Mouse (Mus musculus): ENCODE measurements around the gene Asb6.

The Asb6 gene

DNA sequence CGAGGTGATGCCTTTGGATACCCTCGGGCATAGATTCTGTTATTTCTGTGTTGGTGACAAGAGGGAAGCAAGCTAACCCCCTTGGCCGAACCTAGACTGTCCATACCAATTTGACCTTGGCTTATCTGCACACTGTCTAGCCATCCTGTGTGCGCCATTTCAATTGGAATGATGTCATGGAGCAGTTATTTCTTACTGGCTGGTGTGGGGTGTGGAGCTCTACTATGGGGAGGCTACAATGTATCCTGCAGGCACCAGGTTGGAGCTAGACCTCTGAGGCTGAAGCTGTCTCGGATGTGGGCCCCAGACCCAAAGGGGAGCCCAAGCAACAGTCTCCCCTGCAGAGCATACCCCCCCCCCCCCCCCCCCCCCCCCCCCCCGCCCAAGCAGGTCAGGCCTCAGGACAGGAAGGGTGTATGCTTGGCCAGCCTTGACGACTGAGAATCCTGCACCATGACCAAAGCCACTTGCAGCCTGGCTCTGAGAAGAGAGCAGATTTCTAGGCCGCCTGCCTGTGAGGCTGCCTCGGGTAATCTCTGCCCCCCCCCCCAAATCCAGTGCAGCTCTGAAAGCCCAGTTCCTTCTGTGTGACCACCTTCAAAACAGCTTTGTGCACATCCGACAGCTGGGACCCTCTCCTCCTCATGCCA is 4.4 kb upstream of the Asb6 start, which contains the start of gene Prrx2:
Gene Prrx2, plus strand, starts transcription at position 600 of the 650 bp plus-strand sequence.
- DNase-seq (ENCODE audit: low read depth): no peak

DNA sequence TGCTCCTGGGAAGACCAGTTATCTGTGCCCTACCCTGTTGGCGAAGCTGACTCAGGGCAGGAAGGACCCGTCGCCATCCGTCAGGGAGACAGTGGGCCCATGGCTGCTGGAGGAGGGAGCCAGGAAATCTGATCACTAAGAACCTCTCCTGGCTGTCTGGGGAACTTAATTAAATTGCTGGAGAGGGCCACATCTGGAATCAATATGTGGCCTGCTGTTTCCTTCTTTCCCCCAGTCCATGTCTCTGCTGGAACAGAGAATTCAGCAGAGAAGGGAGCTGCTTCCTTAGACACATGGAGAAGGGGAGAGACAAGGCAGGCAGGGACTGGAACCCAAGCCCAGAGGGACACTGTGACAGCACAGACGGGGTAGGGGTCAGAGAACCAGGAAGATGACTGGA is 3.5 kb upstream of the Asb6 start:
- no peak for DNase-seq (ENCODE audit: low read depth)

DNA sequence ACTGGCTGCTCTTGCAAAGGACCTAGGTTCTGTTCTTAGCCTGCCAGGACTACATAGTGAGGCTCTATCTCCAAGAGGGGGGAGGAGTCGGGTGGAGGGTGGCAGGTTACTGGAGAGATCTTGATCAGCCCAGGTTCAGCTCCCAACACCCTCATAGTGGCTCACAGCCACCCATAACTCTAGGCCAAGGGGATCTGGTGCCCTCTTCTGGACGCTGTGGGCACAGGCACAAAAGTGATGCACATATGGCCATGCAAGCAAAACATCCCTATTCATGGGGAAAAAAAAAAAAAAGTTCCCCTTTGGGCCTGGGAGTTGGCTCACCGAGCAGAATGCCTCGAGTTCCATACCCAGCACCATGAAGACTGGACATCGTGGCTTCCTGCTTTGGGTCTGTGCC is 818 bp downstream of the Asb6 start:
- DNase-seq (ENCODE audit: low read depth): peak; percentile 54

DNA sequence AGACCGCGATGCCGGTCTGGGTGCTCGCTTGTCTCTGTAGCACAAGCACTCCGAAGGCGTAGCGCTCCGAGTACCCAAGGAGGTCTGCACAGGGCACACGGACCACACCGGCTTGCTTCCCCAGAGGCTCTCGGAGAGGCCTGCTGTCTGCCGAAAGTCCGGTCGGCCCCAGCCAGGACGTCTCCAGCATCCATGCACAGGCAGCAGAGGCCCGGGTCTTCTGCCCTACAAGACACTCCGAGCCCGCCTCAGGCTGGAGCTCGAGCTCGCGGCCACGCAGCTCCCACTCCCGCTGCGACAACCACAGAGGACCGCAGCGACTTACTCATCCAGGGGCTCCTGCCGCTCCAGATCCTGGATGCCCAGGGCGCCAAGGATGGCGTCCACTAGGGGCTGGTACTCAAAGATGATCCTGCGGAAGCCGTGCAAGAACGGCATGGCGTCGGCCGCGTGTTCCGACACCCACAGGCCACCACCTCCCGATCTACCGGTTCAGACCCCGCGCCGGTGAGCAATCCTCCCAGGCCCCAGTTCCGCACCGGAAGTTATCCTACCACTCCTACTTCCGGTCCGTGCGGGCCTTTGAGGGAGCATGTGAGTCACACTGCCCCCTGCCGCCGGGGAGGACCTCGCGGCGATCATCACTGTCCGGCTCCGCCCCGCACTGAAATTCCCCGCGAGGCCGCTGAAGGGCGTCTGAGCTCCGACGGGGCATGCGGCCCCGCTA is 2.2 kb downstream of the Asb6 start:
- DNase-seq (ENCODE audit: low read depth): peak; percentile 92

DNA sequence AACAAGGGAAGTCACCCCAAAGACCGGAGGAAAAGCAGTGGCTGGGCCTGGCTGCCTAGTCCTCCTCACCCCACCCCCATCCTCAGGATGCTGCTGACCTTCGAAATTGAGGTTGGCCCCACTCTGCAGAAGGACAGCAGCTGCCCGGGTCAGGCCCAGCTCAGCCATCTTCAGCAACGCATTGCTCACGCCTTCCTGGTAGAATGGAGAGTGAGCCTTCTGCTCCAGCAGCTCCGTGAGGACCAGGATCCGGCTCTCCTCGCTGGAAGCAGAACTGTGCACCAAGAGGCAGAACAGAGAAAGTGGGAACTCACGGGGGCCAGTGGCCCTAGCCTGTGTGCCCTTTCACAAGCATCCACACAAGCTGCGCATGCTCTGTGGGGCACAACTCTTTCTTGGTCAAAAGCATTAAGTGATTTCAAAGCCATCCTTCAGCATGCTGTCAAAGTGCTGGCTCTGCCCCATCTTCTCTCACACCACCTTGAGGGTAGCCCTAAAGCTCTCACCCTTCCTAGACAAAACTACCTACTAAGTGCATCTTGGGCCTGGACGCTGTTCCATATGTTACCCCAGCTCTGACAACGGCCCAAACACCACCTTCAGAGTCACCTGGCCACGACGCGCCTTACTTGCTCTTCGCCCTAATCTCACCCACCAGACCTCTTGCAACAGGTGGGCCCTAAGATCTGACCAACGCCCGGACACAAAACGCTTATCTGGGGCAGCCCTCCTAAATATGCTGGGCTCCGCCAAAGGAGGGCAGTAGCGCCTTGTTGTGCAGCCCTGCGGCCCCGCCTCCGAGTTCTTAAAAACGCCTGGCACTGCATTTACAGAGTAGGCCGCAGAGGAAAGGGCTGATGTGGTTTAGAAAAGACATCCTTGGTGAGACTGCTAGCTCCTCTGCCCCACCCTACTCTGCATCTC is 3.0 kb downstream of the Asb6 start:
- peak; percentile 78 for DNase-seq (ENCODE audit: low read depth)

DNA sequence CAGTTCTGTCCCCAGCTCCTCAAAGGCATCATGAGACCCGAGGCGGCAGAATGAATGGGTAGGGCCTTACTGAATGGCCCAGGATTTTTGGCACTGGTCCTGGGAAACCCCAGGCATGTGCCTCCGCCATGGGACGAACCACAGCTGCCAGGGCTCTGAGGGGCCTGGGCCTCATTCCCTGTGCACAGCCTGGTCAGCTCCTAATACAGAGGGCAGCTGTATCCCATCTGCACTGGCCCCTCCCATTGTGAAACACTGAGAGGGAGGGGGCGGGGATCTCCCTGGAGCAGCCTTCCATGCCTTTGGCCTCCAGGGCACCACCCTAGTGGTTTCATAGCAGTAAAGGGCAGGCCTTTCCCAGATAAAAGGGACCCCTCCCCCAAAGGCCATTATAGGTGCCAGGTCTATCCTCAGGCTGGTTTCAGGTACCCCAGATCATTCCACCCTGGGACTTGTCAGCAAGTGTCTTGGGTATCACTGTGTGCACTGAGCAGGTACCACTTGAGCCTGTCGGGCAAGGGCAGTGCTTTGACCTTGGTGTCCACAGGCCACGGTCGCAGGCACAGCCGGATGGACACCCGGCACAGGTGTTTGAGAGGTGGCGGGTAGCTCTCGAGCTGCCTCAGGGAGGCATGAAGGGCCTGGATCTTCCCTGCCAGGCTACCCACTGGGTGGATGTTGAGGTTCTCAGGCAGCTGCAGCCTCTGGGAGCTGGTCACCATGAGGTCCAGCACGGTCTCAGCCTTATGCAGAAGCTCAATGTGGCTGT is 6.6 kb downstream of the Asb6 start:
- DNase-seq (ENCODE audit: low read depth): no peak

DNA sequence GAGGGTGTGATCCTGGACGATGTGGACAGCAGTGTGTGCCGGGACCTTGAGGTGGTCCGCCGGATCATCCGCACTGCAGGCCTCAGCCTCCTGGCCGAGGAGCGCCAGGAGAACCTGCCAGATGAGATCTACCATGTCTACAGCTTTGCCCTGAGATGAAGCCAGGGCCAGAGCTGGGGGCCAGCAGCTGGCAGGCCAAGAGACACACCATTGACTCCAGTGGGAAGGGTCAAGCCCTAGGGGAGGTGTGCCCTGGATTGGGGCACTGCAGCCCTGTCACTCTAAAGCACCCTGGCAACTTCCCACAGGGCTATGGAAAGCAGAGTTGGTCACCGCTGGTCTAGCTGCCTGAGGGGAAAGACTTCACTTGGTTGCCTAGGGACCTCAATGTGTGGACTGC is 7.7 kb downstream of the Asb6 start:
- no peak for DNase-seq (ENCODE audit: low read depth)

DNA sequence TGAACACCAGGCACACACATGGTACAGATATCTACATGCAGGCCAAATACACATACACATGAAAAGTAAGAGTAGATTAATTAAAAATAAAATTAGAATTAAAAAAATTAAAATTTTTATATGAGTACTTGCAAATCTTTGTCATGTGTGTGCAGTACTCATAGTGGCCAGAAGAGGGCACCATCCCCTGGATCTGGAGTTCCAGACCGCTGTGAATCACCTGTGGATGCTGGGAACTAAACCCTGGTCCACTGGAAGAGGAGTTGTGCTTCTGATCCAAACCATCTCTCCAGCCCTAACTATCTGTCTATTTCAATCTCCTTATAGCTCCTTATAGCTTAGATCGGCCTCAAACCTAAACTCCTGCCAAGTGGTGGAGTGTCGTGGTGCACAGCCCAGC is 9.1 kb downstream of the Asb6 start:
- DNase-seq (ENCODE audit: low read depth): no peak

DNA sequence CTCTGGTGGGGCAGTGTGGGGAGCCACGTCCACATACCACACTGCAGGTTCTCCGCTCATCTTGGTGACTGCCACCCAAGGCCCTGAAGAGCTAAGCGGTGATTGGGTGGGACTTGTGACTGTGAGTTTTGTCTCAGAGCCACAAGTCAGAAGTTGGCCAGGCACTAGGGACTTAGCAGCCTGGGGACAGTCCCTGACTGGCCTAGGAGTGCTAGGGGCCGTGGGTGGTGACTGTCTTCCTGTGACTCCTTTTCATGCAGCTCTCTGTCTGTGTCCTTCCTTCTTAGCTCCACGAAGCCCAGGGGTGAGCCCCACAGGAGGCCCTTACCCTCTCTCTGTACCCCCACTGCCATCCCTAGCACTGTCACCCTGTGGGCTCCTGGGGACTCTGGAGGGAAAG is 10.3 kb downstream of the Asb6 start:
- DNase-seq (ENCODE audit: low read depth): no peak

DNA sequence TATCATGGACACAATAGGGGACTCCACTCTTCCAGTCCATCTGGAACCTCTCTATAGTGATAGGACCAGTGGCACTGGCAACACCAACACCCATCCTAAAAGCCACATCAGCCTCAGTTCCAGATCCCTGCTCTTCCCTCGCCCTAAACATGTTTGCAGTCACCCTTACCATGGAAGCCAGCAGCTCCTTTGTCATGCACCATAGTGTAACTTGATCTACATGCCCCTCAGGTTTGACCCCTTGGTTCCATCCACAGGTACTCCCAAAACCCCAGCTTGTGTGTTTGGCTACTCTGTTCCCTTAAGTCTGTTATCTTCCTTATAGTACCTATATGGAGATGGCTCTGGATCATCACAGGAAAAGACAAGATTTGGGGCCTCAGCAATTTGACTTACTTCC is 13.8 kb downstream of the Asb6 start:
- DNase-seq (ENCODE audit: low read depth): no peak

DNA sequence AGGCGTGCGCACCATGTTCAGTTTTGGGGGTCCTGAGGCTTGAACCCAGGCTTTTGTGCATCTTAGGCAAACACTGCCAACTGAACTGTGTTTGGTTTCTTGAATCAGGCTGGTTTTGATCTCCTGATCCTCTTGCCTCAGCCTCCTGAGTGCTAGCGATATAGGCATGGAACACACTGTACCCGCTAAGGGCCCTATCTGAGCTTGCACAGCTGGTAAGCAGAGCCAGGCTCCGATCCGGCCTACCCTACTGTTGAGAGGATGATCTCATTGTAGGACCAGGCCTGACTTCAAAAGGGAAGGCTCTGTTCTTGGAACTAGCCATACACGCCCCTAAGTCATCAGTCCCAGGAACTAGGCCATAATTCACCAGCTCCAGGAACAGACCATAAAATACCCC is 19.6 kb downstream of the Asb6 start:
- no peak for DNase-seq (ENCODE audit: low read depth)

DNA sequence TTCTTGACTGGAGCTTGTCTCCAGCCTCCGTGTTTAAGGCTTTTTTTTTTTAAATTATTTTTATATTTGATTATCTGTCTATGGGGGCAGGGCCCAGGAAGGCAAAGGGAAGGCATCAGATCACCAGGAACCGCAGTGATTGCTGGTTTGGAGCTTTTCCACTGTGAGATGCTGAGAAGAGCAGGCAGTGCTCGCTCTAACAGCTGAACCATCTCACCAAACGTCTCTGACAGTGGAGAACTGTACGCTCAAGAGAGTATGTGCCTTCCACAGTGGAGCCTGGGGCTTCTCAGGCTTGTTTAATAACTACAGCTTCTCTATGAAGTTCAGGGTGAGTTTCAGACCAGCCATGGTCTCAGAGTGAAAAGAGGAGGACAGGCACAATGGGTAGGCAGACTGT is 20.6 kb downstream of the Asb6 start:
- DNase-seq (ENCODE audit: low read depth): no peak

DNA sequence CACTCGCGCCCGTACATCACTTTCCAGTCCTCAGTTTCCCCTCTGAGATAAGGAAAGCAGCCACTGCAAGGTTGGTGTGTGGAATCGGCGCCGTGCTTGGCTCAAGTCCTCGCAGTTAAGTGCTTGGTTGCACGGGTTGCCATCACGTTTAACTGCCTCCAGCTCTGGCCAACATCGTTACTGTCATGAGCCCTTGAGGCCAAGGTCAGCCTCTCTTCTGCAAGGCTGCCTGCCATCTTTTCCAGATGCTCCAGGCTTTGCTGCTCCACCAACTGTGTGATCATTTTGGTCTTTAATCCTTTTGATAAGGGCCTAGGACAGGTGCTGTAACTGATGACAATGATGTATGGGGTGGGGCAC is 21.9 kb downstream of the Asb6 start:
- no peak for DNase-seq (ENCODE audit: low read depth)

DNA sequence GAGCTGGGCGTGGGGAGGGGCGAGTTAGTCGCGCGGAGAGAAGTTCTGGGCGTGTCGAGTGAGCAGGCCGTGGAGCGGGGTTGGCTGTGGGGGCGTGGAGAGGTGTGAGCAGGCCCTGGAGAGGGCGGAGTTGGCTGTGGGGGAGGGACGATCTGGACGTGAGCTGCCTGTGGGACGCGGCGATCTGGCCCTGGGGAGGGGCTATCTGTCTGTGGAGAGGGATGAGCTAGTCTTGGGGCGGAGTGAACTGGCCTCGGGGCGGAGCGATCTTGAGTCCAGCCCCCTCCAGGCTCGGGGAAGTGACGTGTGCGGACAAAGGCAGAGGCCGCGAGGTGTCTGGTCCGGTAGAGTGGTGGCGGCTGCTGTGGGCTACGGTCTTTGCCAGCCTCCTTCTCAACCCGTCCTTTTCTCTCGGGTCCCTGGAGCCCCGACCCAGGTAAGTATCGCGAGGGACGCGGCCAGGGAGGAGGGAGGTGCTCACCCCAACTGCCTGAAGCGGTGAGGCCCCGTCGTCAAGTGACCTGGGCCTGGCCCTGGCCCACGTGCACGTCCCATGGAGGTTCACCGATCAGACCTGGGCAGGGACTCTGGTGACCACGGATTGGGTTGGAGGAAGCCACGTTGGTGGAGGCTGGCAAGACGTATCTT is 22.4 kb downstream of the Asb6 start, which contains the start of gene Ntmt1:
Gene Ntmt1, plus strand, starts transcription at position 179 of the 648 bp plus-strand sequence.
- peak; percentile 99 for DNase-seq (ENCODE audit: low read depth)

DNA sequence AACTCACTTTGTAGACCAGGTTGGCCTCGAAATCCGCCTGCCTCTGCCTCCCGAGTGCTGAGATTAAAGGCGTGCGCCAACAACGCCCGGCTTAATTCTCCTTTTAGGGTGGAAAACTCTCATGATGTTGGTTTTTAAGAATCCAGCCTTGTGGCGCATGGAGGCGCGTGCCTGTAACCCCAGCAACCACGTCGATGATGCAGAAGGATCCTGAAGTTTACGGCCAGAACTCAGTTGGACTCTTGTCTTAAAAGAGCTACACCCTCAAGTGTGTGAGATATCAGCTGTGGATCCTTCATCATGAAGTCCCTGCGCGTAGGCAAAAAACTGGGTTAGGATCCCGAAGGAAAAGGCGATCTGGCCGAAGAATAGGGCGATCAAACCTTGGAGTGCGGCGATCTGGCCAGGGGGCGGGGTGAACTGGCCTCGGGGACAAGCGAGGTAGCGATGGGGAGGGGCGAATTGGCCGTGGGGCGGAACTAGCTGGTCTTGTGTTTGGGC is 22.9 kb downstream of the Asb6 start:
- no peak for DNase-seq (ENCODE audit: low read depth)

DNA sequence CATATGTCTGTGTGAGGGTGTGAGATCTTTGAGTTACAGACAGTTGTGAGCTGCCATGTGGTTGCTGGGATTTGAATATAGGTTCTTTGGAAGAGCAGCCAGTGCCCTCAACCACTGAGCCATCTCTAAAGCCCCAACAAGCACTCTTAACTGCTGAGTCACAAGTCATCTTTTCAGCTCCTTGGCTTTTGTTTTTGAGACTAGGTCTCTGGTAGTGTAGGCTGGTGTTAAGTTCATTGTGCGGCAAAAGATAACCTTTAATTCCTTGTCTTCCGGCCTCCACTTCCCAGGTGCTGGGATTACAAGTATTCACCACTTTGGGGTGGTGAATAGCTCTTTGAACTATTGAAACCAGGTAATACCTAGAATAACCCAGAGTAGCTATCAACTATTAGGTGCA is 24.1 kb downstream of the Asb6 start:
- no peak for DNase-seq (ENCODE audit: low read depth)

DNA sequence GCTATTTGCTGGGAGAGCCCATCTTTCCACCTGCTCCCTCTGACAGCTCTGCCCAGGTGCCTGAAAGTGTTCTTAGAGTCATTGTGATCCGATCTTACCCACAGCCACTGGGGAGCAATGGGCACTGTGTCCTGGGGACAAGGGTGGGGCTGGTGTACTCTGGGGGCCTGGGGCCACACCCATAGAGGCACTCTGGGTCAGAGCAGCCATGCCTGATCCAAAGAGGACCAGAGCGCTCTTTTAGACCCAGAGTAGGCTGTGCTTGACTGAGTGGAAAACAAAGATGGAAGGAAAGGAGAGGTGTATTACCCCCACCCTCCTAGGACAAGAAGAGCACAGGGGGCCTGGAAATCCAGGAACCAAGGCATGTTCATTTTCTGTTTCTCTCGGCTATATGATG is 26.5 kb downstream of the Asb6 start, which contains the start of gene 1700001O22Rik:
Gene 1700001O22Rik, minus strand, starts transcription at position 58 of the 400 bp plus-strand sequence.
- DNase-seq (ENCODE audit: low read depth): no peak

DNA sequence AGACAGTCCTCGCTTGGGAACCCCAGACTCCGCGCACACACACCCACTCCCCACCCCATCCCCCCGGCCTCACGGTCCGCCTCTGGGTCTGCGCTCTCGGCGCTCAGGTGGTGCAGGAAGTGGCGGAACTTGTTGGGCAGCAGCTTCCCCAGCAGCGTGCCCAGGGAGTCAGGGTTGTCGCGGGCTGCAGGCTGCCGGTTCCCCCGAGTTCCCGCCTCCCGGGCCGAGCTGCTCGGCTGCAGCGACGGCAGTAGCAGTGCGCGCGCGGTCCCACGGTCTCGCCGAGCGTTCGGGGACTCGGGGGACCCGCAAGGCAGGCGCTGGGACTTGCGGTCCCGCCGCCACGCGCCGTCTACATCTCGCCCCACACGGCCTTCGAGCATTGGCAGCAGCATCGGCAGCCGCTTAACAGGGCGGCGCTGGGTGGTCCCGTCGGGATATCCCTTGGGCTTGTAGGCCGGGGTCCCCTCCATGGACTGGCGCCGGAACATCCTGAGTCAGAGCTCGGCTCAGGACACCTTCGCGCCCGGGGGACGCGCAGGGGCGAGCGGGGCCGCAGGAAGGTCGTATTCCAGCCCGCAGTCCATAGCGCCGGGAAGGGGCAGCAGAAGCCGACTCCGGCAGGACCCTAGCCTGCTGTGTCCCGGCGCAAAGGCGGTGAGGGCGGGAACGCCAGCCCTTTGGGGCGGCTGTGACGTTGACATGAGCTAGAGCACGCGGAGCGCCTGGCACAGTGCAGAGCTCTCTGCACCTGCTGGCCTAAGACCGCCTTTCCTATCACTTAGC is 28.9 kb downstream of the Asb6 start:
- no peak for DNase-seq (ENCODE audit: low read depth)

DNA sequence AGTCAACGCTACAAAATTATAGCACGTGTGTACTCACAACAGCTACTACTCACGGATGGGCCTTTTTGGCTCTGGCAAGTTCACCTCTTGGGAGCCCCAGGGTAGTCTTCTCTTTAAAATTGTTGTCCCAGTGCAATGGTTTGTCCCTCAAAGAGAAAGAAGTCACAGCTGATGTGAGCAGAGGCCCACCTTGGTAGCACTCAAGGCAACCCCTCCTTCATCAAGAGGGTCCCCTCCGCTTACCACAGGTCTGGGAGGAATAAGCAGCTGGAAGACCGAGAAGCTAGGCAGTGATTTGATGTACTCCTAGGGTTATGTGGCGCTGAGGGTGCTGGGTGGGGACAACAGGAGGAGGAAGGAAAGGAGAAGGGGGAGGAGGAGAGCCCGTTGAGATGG is 29.5 kb downstream of the Asb6 start:
- DNase-seq (ENCODE audit: low read depth): no peak

DNA sequence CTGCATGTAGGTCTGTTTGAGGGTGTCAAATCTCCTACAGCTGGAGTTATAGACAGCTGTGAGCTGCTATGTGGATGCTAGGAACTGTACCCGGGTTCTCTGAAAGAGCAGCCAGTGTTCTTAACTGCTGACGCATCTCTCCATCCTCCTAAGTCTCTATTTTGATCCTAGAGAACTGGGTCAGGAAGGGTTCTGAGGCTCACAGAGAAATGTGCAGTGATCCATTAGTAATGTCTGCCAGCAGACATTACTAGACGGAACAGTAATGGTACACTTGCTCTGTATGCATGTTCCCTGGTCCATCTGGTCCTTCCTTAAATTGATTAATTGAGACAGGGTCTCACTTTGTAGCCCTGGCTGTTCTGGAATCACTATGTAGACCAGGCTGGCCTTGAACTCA is 30.7 kb downstream of the Asb6 start:
- no peak for DNase-seq (ENCODE audit: low read depth)

Data from c-Kit-positive CD71-negative TER-119-negative erythroid progenitor cells, embryonic 14.5 days (primary cell).